Mouse (Mus musculus): ENCODE data around the gene Slc2a8. TPM values are rescaled to one million over a fixed set of nuclear protein-coding genes. Genes with fewer than 3 reads are reported as not detected.

The Slc2a8 gene
- polyA plus RNA-seq, 1 experiment from 2014 or later = 23.2 TPM

GRCm38 (mm10) chr2:32982700-32983099, 817 bp upstream of the Slc2a8 start:
- no peak overlapping the region for H3K9ac ChIP-seq (ENCODE audit: low read depth, low read length)
- H3K27me3 ChIP-seq (replicated peaks; ENCODE audit: control insufficient read depth, insufficient read depth, low read length) = no peaks in the 10 kb centered on the region
- H3K4me2 ChIP-seq (ENCODE audit: low read length) = peak overlapping the region; percentile 97
- peaks cover 16% of the 10 kb centered on the region for H3K4me1 ChIP-seq (ENCODE audit: control insufficient read depth, insufficient read depth, low read depth, low read length)
- ATAC-seq = no peak
- WGBS = 4% methylated on average over 4 of the region's 4 CpGs
- H3K36me3 ChIP-seq (ENCODE audit: control insufficient read depth, insufficient read depth, low read length) = no peaks in the 10 kb centered on the region
- no peak overlapping the region for H3K27ac ChIP-seq (ENCODE audit: low read depth, low read length)
- peak overlapping the region; percentile 67 for H3K4me3 ChIP-seq (ENCODE audit: low read length)
- H3K9me3 ChIP-seq (ENCODE audit: control insufficient read depth, low read length) = no peaks in the 10 kb centered on the region

GRCm38 (mm10) chr2:32981281-32981680, 602 bp downstream of the Slc2a8 start:
- Histone ChIP-seq H3K4me1 (ENCODE audit: control insufficient read depth, insufficient read depth, low read depth, low read length) (peaks cover 16% of the 10 kb centered on the region), H3K4me3 (ENCODE audit: low read length) (peak overlapping the region; percentile 67), H3K4me2 (ENCODE audit: low read length) (peak overlapping the region; percentile 97), H3K9ac (ENCODE audit: low read depth, low read length) (peak overlapping the region; percentile 74), H3K27me3 (replicated peaks; ENCODE audit: control insufficient read depth, insufficient read depth, low read length) (no peaks in the 10 kb centered on the region), H3K27ac (ENCODE audit: low read depth, low read length) (peak overlapping the region; percentile 79), H3K36me3 (ENCODE audit: control insufficient read depth, insufficient read depth, low read length) (no peaks in the 10 kb centered on the region), H3K9me3 (ENCODE audit: control insufficient read depth, low read length) (no peaks in the 10 kb centered on the region)
- WGBS = under 1% methylated on average over 22 of the region's 23 CpGs
- ATAC-seq = peak; percentile 30

GRCm38 (mm10) chr2:32979675-32980074, 2.2 kb downstream of the Slc2a8 start:
- Histone ChIP-seq H3K9me3 (ENCODE audit: control insufficient read depth, low read length) (no peaks in the 10 kb centered on the region), H3K4me3 (ENCODE audit: low read length) (no peak overlapping the region), H3K9ac (ENCODE audit: low read depth, low read length) (no peak overlapping the region), H3K27ac (ENCODE audit: low read depth, low read length) (no peak overlapping the region), H3K36me3 (ENCODE audit: control insufficient read depth, insufficient read depth, low read length) (no peaks in the 10 kb centered on the region), H3K4me2 (ENCODE audit: low read length) (no peak overlapping the region), H3K27me3 (replicated peaks; ENCODE audit: control insufficient read depth, insufficient read depth, low read length) (no peaks in the 10 kb centered on the region), H3K4me1 (ENCODE audit: control insufficient read depth, insufficient read depth, low read depth, low read length) (peaks cover 16% of the 10 kb centered on the region)
- ATAC-seq = no peak
- 82% methylated on average over 7 of the region's 7 CpGs for WGBS

- Histone ChIP-seq H3K4me1 (ENCODE audit: control insufficient read depth, insufficient read depth, low read depth, low read length) (peaks cover 16% of the 10 kb centered on the region), H3K27me3 (replicated peaks; ENCODE audit: control insufficient read depth, insufficient read depth, low read length) (no peaks in the 10 kb centered on the region), H3K9ac (ENCODE audit: low read depth, low read length) (no peak overlapping the region), H3K4me2 (ENCODE audit: low read length) (no peak overlapping the region), H3K27ac (ENCODE audit: low read depth, low read length) (no peak overlapping the region), H3K36me3 (ENCODE audit: control insufficient read depth, insufficient read depth, low read length) (peaks cover 6% of the 10 kb centered on the region; the same call in 1 of the 2 replicates), H3K9me3 (ENCODE audit: control insufficient read depth, low read length) (no peaks in the 10 kb centered on the region), H3K4me3 (ENCODE audit: low read length) (no peak overlapping the region)
- no peak for ATAC-seq
- 75% methylated on average over 3 of the region's 3 CpGs for WGBS
Observed at GRCm38 (mm10) chr2:32978675-32979074, 3.2 kb downstream of the Slc2a8 start.

GRCm38 (mm10) chr2:32977114-32977513, 4.8 kb downstream of the Slc2a8 start:
- 69% methylated on average over 5 of the region's 5 CpGs for whole genome bisulfite sequencing
- Histone ChIP-seq H3K4me1 (ENCODE audit: control insufficient read depth, insufficient read depth, low read depth, low read length) (peaks cover 7% of the 10 kb centered on the region), H3K27me3 (replicated peaks; ENCODE audit: control insufficient read depth, insufficient read depth, low read length) (no peaks in the 10 kb centered on the region), H3K27ac (ENCODE audit: low read depth, low read length) (no peak overlapping the region), H3K4me3 (ENCODE audit: low read length) (no peak overlapping the region), H3K4me2 (ENCODE audit: low read length) (no peak overlapping the region), H3K9me3 (ENCODE audit: control insufficient read depth, low read length) (no peaks in the 10 kb centered on the region), H3K36me3 (ENCODE audit: control insufficient read depth, insufficient read depth, low read length) (peaks cover 17% of the 10 kb centered on the region; the same call in 1 of the 2 replicates), H3K9ac (ENCODE audit: low read depth, low read length) (no peak overlapping the region)
- no peak for ATAC-seq

GRCm38 (mm10) chr2:32974216-32974615, 7.7 kb downstream of the Slc2a8 start:
- no peaks in the 10 kb centered on the region for H3K27me3 ChIP-seq (replicated peaks; ENCODE audit: control insufficient read depth, insufficient read depth, low read length)
- no peak for ATAC-seq
- no peak overlapping the region for H3K4me3 ChIP-seq (ENCODE audit: low read length)
- no peak overlapping the region for H3K9ac ChIP-seq (ENCODE audit: low read depth, low read length)
- 89% methylated on average over 8 of the region's 8 CpGs for WGBS
- no peak overlapping the region for H3K27ac ChIP-seq (ENCODE audit: low read depth, low read length)
- 0 out of 2 replicates have a peak, but pooled peaks cover 2% of the 10 kb centered on the region for H3K4me1 ChIP-seq (ENCODE audit: control insufficient read depth, insufficient read depth, low read depth, low read length)
- peaks cover 17% of the 10 kb centered on the region; the same call in 1 of the 2 replicates for H3K36me3 ChIP-seq (ENCODE audit: control insufficient read depth, insufficient read depth, low read length)
- H3K4me2 ChIP-seq (ENCODE audit: low read length) = no peak overlapping the region
- H3K9me3 ChIP-seq (ENCODE audit: control insufficient read depth, low read length) = no peaks in the 10 kb centered on the region

GRCm38 (mm10) chr2:32971235-32971634, 10.6 kb downstream of the Slc2a8 start:
- H3K27me3 ChIP-seq (replicated peaks; ENCODE audit: control insufficient read depth, insufficient read depth, low read length) = no peaks in the 10 kb centered on the region
- no peak overlapping the region for H3K27ac ChIP-seq (ENCODE audit: low read depth, low read length)
- H3K4me1 ChIP-seq (ENCODE audit: control insufficient read depth, insufficient read depth, low read depth, low read length) = peaks cover 18% of the 10 kb centered on the region
- WGBS = 24% methylated on average over 9 of the region's 9 CpGs
- H3K9ac ChIP-seq (ENCODE audit: low read depth, low read length) = no peak overlapping the region
- ATAC-seq = no peak
- H3K9me3 ChIP-seq (ENCODE audit: control insufficient read depth, low read length) = no peaks in the 10 kb centered on the region
- H3K36me3 ChIP-seq (ENCODE audit: control insufficient read depth, insufficient read depth, low read length) = peaks cover 17% of the 10 kb centered on the region; the same call in 1 of the 2 replicates
- no peak overlapping the region for H3K4me2 ChIP-seq (ENCODE audit: low read length)
- H3K4me3 ChIP-seq (ENCODE audit: low read length) = no peak overlapping the region

- no peak for ATAC-seq
- Histone ChIP-seq H3K27ac (ENCODE audit: low read depth, low read length) (no peak overlapping the region), H3K4me2 (ENCODE audit: low read length) (no peak overlapping the region), H3K4me1 (ENCODE audit: control insufficient read depth, insufficient read depth, low read depth, low read length) (peaks cover 22% of the 10 kb centered on the region), H3K4me3 (ENCODE audit: low read length) (no peak overlapping the region), H3K27me3 (replicated peaks; ENCODE audit: control insufficient read depth, insufficient read depth, low read length) (no peaks in the 10 kb centered on the region), H3K36me3 (ENCODE audit: control insufficient read depth, insufficient read depth, low read length) (peaks cover 22% of the 10 kb centered on the region), H3K9ac (ENCODE audit: low read depth, low read length) (no peak overlapping the region), H3K9me3 (ENCODE audit: control insufficient read depth, low read length) (no peaks in the 10 kb centered on the region)
- WGBS = 94% methylated on average over 8 of the region's 8 CpGs
Observed at GRCm38 (mm10) chr2:32969326-32969725, 12.6 kb downstream of the Slc2a8 start.

GRCm38 (mm10) chr2:32968024-32968614, 13.8 kb downstream of the Slc2a8 start:
- 83% methylated on average over 9 of the region's 9 CpGs for WGBS
- no peaks in the 10 kb centered on the region for H3K9me3 ChIP-seq (ENCODE audit: control insufficient read depth, low read length)
- H3K27me3 ChIP-seq (replicated peaks; ENCODE audit: control insufficient read depth, insufficient read depth, low read length) = no peaks in the 10 kb centered on the region
- H3K4me3 ChIP-seq (ENCODE audit: low read length) = no peak overlapping the region
- H3K9ac ChIP-seq (ENCODE audit: low read depth, low read length) = peak overlapping the region; percentile 86; the same call in 1 of the 2 replicates
- peaks cover 12% of the 10 kb centered on the region for H3K36me3 ChIP-seq (ENCODE audit: control insufficient read depth, insufficient read depth, low read length)
- ATAC-seq = no peak
- peak overlapping the region; percentile 96 for H3K27ac ChIP-seq (ENCODE audit: low read depth, low read length)
- H3K4me1 ChIP-seq (ENCODE audit: control insufficient read depth, insufficient read depth, low read depth, low read length) = peaks cover 22% of the 10 kb centered on the region
- H3K4me2 ChIP-seq (ENCODE audit: low read length) = peak overlapping the region; percentile 87
